Mouse (Mus musculus): Measurements from ENCODE around the gene Mrpl53. TPM values are rescaled to one million over a fixed set of nuclear protein-coding genes. Genes with fewer than 3 reads are reported as not detected.

Mrpl53 gene
- total RNA-seq, 1 experiment from 2014 or later: 119 TPM

DNA sequence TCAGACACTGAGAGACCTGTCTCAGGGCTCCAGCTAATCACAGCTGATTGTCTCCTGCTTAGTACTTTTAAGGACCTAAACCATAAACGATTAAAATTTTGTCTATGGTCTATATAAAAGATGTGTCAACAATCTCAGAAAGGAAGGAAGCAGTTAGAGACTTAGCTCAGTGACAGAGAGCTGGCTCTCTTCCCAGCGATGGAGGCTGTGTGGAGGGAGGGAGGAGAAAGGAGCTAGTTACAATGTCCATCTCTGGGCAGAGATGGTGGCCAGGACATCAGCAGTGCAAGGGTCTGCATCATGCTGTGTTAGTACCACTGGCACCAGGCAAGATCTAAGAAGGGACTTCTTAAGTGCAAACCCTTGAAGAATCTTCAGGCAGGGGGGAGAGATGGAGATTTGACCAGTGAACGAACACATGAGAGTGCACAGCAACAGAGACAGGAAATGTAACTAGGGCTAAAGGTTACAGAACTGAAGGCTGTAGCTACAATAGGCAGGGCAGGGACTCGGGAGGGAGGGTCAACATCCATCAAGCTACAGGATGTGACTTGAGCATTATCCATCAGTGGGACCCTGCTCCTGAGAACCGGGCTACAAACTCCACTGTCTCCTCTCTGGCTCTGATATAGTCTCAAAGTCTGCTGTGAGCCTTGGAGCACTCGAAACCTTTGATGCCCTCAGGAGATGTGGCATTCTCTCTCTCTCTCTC, 16.3 kb upstream of the Mrpl53 start:
- DNase-seq: peak; percentile 67

DNA sequence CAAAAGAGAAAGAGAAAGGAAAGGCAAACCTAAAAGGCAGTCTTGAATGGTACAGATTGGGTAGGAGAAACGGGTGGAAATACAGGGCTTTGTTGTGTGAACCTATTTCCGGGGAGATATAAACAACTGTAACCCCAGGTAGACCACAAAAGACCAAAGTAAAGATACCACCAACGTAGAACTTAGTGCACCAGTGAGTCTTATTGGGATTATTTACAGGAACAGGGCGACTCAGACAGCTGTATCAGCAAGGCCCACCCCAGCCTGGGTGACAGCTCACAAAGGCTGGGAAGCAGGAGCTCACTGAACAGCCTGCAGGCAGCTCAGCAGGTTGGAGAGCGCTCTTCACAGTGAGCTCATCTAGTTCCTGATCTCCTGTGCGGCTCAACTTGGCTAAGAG, 12.9 kb upstream of the Mrpl53 start:
- peak; percentile 46 for DNase-seq

DNA sequence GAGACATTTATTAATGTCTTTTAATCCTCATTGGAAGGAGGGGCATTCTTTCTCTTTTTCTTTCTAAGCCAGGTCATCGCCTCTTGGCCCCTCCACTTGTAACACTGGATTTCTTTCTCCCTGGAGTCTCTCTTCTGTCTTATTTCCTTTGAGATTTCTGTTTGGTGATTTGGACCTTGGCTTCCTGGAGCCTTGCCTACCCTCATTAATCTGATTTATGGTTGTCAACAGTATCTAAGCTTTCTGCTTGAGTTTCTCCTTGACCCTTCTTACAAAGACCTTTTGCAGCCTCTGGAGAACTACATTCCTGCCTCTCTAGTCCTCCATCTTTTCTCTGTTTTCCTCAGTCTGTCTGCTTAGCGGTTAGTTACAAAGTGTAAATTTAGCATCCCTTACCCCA, 10.4 kb upstream of the Mrpl53 start:
- peak; percentile 69 for DNase-seq

DNA sequence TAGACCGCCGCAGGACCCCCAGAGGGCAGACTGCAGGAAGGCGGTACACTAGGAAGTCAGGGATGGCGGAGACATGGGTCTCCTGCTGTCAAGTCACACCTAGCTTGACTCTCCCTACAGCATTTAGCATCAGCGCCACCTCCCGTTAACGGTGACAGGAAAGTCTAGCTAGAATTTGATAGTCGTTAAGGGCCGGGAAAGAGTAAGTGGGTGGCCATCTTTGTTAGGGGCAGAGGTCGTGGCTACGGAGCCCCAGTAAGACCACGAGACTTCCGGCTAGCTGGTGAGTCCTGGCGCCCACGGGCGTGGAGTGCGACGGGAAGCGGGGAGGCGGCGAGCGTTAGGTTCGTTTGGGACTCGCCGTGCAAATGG, 7.5 kb upstream of the Mrpl53 start, which contains the start of the genes Ccdc142 and Gm42688:
Gene Ccdc142 (plus strand): TSS at position 286 of the 372 bp plus-strand sequence.
Gene Gm42688 (plus strand): TSS at position 302 of the 372 bp plus-strand sequence.
- peak; percentile 94 for DNase-seq

DNA sequence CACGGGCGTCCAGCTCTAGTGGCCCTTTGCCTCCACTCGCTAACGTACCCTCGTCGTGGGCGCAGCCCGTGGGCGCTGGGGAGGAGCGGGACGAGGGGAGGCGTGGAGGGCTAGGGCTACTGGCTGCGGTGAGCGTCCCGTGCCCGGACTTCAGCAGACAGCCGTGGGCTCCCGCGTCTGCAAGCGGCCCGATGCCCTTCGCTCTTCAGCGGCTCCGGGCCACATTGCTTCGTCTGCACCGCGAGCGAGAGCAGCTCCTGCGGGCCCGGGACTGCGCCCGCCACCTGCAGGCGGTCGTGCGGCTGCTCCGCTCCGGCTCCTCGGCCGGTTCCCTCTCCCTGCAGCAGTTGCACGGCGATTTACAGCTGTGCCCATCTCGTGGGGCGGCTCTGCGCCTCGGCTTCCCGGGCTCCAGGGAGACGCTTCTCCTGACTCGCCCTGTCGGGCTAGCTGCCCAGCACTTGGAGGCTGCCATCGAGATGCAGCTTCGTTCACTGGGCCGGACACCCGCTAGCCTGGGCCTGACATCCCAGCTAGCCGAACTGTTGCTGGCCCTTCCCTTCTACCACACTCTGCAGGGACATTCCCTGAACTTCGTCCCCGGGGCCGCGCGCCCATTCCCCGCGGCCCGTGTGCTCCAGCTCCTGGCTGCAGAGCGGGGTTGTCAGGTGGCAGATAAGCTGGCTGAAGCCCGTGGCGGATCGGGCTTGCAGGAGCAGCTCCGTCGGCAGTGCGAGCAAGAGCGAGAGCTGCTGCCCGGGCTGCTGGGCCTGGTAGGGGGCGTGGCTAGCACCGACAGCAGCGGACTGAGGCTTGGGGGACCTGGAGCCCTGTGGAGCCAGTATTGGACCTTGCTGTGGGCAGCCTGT, 6.9 kb upstream of the Mrpl53 start:
- peak; percentile 81 for DNase-seq

DNA sequence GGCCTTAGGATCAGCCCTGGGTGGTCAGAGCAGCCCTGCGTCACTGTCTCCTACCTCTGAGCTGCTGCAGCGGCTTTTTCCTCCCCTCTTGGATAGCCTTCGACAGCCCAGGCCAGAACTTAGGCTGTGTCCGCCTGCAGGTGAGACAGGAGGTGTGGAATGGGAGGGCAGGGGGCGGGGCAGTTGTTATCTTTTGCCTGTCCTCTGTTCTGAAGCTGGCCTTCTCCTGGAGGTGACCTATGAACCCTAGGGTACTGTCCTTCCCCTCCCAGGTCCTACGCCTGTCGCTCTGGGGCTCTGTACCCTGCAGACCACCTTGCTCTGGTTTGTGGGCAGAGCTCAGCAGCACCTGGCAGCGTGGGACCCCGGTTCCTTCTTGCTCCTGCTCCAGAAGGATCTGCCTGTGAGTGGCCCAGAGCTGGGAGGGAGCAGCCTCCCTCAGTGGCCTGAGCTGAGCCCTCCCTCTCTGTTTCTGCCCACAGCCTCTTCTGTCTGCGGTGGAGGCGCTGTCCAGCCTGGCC, 5.7 kb upstream of the Mrpl53 start:
- DNase-seq: no peak

DNA sequence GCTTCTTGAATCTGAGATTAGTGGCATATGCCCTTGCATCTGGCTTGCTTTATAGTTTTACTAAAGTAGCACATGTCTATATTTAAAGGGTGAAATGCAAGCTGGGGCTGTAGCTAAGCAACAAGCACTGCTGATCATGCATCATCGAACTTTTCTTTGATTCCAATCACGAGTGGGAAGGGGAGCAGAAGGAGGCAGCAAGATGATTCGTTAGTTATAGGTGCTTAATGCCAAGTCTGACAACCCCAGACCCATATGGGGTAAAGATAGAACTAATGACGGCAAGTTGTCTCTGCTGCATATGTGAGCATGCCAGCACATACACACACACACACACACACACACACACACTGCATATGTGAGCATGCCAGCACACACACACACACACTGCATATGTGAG, 4.7 kb upstream of the Mrpl53 start:
- DNase-seq: no peak

DNA sequence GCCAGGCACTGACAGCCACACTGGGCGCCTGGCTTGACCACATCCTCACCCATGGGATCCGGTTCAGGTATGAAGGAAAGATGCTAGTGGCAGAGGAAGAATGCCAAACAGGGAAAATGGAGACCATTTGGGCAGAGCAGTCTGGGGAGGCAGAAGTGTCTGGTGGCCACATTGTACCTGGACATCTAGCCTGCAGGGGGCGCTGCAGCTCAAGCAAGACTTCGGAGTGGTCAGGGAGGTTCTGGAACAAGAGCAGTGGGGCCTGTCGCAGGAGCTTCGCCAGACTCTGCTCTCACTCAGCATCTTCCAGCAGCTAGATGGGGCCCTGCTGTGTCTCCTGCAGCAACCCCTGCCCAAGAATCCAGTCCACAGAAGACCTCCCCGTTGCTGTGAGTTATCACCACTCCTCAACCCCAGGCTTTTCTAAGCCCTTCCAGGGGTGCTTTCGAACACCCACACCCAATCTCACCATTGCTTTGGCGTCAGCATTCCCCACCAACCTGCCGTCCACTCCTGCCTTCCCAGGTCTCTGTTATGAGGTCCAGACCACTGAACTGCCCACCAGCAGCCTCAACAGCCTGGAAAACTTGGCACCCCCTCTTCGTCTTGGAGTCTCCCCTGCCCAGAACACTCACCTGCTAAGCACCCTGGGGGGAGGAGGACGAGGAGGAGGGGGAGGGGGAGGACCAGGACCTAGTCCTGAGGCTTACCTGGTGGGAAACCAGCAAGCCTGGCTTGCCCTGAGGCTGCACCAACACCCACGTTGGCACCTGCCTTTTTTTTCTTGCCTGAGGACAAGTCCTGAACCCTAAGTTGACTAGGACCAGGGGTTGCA, 1.1 kb upstream of the Mrpl53 start:
- DNase-seq: peak; percentile 94

DNA sequence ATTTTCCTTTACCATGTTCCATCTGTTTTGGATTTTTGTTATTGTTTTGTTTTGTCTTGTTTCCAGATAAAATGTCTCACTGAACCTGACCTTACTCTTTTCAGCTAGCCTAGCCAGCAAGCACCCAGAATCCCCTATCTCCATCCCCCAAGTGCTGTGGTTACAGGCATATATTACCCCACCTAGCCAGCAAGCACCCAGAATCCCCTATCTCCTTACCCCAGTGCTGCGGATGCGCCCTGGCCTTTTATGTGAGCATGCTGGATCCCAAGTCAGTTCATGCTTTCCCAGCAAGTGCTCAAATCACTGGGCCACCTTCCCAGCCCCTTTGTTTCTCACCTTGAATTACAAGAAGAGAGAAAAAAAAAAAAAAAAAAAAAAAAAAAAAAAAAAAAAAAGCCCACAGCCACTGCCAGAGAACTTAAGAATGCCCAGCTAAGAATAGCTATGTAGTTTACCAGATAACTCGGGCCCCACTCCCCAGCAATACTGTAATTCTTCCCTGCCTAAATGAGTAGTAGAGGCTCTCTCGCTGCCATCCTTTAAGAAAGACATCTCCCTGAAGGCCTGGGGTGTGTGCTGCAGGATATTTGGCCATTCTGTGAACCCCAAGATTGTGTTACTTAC, 2.8 kb downstream of the Mrpl53 start:
- no peak for DNase-seq

DNA sequence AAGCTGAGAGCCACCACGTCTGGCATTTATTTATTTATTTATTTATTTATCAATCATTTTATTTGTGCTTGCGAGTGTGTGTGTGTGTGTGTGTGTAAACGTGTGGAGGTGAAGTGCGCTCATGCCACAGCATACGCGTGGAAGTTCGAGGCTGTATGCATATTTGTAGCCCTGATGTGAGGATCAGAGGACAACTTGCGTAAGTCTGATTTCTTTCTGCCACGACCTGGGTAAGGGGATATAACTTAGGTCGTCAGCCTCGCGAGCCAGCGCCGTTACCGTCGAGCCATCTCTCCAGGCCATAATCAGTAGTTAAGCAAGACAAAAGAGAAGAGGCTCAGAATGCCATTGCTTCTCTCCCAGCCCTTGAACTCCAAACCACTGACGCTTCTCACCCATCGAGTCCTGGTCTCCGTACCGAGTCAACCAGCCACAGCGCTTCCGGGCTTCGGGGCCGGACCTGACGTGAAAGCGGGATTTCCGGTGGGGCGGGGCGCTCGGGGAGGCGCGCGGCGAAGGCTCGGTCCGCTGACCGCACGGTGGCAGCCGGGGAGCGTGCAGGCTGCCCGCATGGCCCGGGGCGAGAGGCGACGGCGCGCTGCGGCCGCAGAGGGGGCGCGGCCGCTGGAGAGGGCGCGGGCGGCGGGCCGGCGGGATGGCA, 6.3 kb downstream of the Mrpl53 start, which contains the start of gene Mogs:
Gene Mogs (plus strand): TSS at position 486 of the 661 bp plus-strand sequence.
- DNase-seq: peak; percentile 98

DNA sequence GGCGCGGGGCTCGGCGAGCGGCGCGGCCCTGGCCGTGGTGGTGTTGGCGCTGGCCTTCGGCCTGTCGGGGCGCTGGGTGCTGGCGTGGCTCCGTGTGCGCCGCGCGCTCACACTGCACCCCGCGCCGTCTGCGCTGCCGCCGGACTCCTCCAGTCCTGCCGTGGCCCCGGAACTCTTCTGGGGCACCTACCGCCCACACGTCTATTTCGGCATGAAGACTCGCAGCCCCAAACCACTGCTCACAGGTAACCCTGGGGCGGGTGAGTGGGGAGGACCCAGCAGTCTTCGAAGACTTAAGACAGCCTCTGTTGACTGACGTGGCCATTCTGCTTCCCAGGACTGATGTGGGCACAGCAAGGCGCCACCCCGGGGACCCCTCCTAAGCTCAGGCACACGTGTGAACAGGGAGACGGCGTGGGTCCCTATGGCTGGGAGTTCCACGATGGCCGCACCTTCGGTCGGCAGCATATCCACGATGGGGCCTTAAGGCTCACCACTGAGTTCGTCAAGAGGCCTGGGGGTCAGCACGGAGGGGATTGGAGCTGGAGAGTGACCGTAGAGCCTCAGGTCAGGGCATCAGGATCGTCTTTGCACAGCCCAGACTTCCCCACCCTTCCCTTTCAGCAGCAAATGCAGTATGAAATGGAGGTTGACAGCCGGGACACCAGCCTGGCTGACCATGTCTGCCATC, 7.0 kb downstream of the Mrpl53 start:
- DNase-seq: no peak

DNA sequence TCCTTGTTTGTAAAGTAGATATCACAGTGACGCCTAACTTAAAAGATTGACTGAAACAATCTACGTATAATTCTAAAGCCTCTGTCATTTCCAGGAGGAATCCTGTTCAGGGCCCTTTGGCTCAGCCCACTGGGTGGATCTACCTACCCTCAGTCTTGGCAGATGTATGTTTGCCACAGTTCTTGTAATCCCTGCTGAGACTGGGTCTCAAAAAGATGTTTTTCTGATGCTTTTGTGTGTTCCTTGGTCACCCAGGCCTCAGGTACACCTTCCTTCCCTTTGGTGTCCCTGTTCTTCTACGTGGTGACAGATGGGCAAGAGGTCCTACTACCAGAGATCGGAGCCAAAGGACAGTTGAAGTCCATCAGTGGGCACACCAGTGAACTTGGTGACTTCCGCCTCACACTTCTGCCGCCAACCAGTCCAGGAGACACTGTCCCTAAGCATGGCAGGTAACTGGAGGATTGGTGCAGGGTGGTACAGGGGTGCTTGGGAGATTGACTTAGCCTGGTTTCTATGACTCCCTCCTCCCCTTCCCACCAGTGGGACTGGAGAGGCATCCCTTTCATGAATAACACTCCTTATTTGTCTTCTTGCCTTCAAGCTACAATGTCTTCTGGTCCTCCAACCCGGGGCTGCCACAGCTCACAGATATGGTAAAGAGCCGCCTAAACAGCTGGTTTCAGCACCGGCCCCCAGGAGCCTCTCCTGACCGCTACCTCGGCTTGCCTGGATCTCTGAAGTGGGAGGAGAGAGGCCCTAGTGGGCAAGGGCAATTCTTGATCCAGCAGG, 7.7 kb downstream of the Mrpl53 start:
- DNase-seq: no peak

DNA sequence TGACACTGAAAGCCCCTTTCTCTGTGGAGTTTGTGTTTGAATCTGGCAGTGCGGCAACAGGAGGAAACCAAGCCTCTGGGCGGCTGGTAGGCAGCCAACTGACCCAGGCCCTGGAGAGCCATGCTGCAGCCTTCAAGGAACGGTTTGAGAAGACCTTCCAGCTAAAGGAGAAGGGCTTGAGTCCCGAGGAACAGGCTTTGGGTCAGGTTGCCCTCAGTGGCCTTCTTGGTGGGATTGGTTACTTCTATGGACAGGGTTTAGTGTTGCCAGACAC, 8.3 kb downstream of the Mrpl53 start:
- no peak for DNase-seq

DNA sequence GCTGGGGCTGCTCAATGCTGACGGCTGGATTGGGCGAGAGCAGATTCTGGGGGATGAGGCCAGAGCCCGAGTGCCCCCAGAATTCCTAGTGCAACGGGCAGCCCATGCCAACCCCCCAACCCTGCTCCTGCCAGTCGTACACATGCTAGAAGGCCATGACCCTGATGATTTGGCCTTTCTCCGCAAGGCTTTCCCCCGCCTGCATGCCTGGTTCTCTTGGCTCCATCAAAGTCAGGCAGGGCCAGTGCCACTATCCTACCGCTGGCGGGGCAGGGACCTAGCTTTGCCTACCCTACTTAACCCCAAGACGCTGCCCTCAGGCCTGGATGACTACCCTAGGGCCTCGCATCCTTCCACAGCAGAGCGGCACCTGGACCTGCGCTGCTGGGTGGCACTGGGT, 8.8 kb downstream of the Mrpl53 start:
- no peak for DNase-seq

DNA sequence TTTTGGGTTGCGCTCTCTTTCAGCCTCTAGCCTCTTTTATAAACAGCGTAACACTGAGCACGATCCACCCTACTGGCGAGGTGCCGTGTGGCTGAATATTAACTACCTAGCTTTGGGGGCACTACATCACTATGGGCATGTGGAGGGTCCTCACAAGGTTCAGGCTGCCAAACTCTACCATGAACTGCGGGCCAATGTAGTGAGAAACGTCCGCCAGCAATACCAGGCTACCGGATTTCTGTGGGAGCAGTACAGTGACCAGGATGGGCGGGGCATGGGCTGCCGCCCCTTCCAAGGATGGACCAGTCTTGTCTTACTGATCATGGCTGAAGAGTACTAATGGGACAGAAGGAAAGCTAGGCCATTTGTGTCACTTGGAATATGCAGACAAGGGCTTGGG, 9.5 kb downstream of the Mrpl53 start:
- no peak for DNase-seq

DNA sequence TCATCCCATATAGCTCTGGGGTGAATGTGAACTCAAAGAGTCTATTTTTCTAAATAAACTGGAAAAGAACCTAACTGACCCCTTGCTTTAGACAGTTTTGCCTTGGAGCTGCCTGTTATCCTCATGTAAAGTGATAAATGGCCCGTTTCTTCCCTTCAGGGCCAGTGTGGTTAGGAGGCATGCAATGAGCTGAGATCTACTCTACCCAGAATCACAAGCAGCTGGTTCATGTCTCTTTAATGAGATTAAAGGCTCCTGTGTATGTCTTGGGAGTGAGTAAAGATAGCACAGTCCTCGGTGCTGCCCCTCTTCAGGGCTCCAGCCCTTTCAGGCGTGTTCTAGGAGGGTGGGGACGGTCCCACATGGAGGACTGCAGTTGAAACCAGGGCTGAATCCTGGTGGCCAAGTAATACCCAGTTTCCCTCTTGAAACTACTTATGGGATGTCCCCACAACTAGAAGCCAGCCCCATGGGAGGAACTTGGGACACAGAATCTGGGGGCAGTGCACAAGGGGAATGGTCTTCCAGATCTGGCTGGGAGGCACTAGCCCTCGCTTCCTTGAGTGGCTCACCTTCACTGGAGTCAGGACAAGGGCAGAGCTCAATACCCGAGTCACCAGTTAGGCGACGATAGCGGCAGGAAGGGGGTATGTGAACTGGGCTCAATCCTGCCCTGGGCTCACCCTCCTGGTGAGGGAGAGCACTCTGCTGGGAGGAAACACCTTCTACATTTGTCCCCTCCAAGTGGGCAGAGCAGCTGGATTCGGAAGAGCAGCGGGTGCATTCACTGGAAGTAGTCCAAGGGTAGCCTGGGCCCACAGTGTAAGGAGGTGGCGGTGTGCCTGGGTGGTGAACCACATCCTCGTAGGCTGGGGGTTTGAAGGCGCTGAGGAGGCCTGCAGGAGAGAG, 10.2 kb downstream of the Mrpl53 start:
- no peak for DNase-seq

DNA sequence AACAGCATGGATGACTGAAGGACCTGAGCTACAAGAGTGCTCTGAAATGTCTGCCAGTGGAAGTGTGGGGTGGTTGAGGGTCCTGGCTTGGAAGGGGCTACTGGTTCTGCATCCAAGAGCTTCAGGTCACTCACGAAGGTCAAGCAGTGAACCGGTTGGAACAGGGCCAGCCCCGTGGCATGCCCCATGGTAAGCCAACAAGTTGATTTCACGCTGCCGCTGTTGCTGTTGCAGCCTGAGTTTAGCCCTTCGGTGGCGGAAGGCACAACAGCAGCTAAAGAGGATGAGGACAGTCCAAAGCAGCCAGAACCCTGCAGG, 10.9 kb downstream of the Mrpl53 start:
- DNase-seq: peak; percentile 56

DNA sequence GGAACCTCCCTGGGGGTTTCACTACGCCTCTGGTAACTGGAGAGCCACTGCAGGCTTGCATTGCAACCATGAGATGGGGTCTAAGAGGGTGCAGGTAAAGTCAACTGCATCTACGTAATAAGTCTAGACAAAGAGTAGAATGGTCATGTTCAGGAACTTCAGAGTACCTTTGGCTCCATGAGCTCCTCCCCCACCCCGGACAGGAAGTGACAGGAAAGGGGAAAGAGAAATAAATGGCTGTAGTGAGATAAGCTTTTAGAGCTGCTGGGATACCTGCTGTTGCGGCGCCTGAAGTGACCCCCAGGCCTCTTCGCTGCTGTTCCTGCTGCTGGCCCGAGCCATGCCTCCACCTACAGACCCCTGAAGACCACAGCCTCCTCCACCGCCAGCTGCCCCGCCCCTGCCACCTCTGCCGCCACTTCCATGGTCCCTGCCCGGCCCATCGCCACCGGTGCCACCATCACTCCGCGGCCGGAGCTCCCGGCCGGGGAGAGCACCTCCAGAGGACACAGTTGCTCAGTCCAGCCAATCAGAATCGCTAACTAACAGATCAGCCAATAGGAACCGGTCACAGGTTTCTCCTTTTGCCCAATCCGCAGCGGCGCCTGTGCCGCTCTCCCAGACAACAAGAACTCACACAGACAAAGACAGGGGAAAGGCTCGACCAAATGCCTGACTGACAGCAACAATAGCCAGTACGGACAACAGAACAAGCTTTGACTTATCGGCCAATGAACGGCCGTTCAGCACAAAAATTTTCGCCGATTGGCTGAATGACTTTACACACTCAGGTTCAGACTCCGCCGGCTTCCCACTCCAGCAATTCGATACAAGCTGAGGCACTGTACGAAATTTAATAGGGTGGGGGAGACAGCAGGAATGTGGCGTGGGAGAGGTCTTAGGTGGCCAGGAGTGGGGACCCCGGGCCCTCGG, 12.4 kb downstream of the Mrpl53 start, which contains the start of gene Wbp1:
Gene Wbp1 (minus strand): TSS at position 630 of the 933 bp plus-strand sequence.
- DNase-seq: peak; percentile 97
